Mouse (Mus musculus): ENCODE data around the gene Gm1979. TPM values are rescaled to one million over a fixed set of nuclear protein-coding genes. Genes with fewer than 3 reads are reported as not detected.

The Gm1979 gene
- polyA plus RNA-seq, 1 experiment from 2014 or later, result 0.31 TPM

Other genes with a start within 250 kb of the Gm1979 start
- 38.0 and 42.0 TPM in 2 replicates for gene Actr3b, start 244.8 kb downstream of the Gm1979 start, polyA plus RNA-seq (2015; fragmentation: Nextera tagmentation; extraction: Ambion mirVana)
- not detected in 2 replicates for gene Gm21663, start 62.4 kb downstream of the Gm1979 start, polyA plus RNA-seq (2015; fragmentation: Nextera tagmentation; extraction: Ambion mirVana)
- gene Gm21671, start 50.4 kb downstream of the Gm1979 start, polyA plus RNA-seq (2015; fragmentation: Nextera tagmentation; extraction: Ambion mirVana), result 0.10 and 0.18 TPM in 2 replicates
- 0.21 and 0.30 TPM in 2 replicates for gene Gm21680, start 32.1 kb downstream of the Gm1979 start, polyA plus RNA-seq (2015; fragmentation: Nextera tagmentation; extraction: Ambion mirVana)
- gene Gm21698, start 16.1 kb downstream of the Gm1979 start, polyA plus RNA-seq (2015; fragmentation: Nextera tagmentation; extraction: Ambion mirVana), result 0.21 and 0.37 TPM in 2 replicates
- gene Gm5862, start 18.1 kb upstream of the Gm1979 start, polyA plus RNA-seq (2015; fragmentation: Nextera tagmentation; extraction: Ambion mirVana), result 0.09 and 0.10 TPM in 2 replicates
- gene Speer4a, start 34.8 kb upstream of the Gm1979 start, polyA plus RNA-seq (2015; fragmentation: Nextera tagmentation; extraction: Ambion mirVana), result 0.14 and 0.18 TPM in 2 replicates
- gene Gm7347, start 53.8 kb upstream of the Gm1979 start, polyA plus RNA-seq (2015; fragmentation: Nextera tagmentation; extraction: Ambion mirVana), result 0.09 and 0.21 TPM in 2 replicates
- gene Gm10471, start 84.5 kb upstream of the Gm1979 start, polyA plus RNA-seq (2015; fragmentation: Nextera tagmentation; extraction: Ambion mirVana), result 0.12 and 0.21 TPM in 2 replicates
- 0.48 TPM in 1 of 2 replicates, not detected in the other for gene 5031410I06Rik, start 100.6 kb upstream of the Gm1979 start, polyA plus RNA-seq (2015; fragmentation: Nextera tagmentation; extraction: Ambion mirVana)
- gene Gm10220, start 116.6 kb upstream of the Gm1979 start, polyA plus RNA-seq (2015; fragmentation: Nextera tagmentation; extraction: Ambion mirVana), result 0.10 and 0.14 TPM in 2 replicates